Mouse (Mus musculus) liver, postnatal 0 days (tissue): Measurements from ENCODE around the gene Snx29. TPM values are rescaled to one million over a fixed set of nuclear protein-coding genes. Genes with fewer than 3 reads are reported as not detected.

Experiments
- ATAC-seq: fragments of 200-750 bp; cut with Nextera tagmentation; 2 replicates; pipeline ENCODE4 v1.8.0; 2017; ENCODE audit warnings: mild to moderate bottlenecking, moderate library complexity
- DNase-seq: peaks from one replicate; pipeline ENCODE4 v3.0.0-alpha.2; 2016
- H3K27ac ChIP-seq: fragments of 300-500 bp; sonication (generic); 2 replicates; pipeline ENCODE4 v1.5.1; 2014; ENCODE audit warnings: antibody characterized with exemption, moderate library complexity, mild to moderate bottlenecking, low read depth
- H3K27me3 ChIP-seq: fragments of 300-500 bp; sonication (generic); 2 replicates; pipeline ENCODE4 v1.6.1; 2014; ENCODE audit warnings: low read length, control low read depth, mixed read lengths; ENCODE audit not compliant: insufficient read depth
- H3K36me3 ChIP-seq: fragments of 300-500 bp; sonication (generic); replicated peaks from 2 replicates; pipeline ENCODE4 v1.6.1; 2014; ENCODE audit warnings: mild to moderate bottlenecking, control low read depth, low read length, moderate library complexity, mixed read lengths; ENCODE audit not compliant: insufficient read depth
- H3K4me1 ChIP-seq: fragments of 300-500 bp; sonication (generic); 2 replicates; pipeline ENCODE4 v1.6.1; 2014; ENCODE audit warnings: antibody characterized with exemption, mild to moderate bottlenecking, control low read depth; ENCODE audit not compliant: insufficient read depth
- H3K4me2 ChIP-seq: fragments of 300-500 bp; sonication (generic); 2 replicates; pipeline ENCODE4 v1.6.1; 2014; ENCODE audit warnings: low read depth, mild to moderate bottlenecking, low read length, moderate library complexity, mixed read lengths
- H3K4me3 ChIP-seq: fragments of 300-500 bp; sonication (generic); 2 replicates; pipeline ENCODE4 v1.5.1; 2014; ENCODE audit warnings: low read depth, low read length
- H3K9ac ChIP-seq: fragments of 300-500 bp; sonication (generic); replicated peaks from 2 replicates; pipeline ENCODE4 v1.6.1; 2014; ENCODE audit warnings: mild to moderate bottlenecking, moderate library complexity
- H3K9me3 ChIP-seq: fragments of 300-500 bp; sonication (generic); 2 replicates; pipeline ENCODE4 v1.6.1; 2016; ENCODE audit warnings: mild to moderate bottlenecking, control low read depth, low read length, mixed read lengths
- CTCF ChIP-seq: sonication (generic); IDR thresholded peaks from 2 replicates; pipeline ENCODE4 v1.5.1; 2016; ENCODE audit warnings: antibody characterized with exemption, low read depth
- EP300 ChIP-seq: IDR thresholded peaks from 2 replicates; pipeline ENCODE4 v1.6.1; 2016; ENCODE audit warnings: antibody characterized with exemption, low read depth, mild to moderate bottlenecking
- WGBS: fragments of 180-500 bp; shearing (Covaris S2); extraction: QIAGEN DNeasy Blood & Tissue Kit; methylation state at CpG from one replicate; pipeline ENCODE4 v1.1.7; 2014; ENCODE audit not compliant: insufficient replicate concordance; 5-methylcytosine and 5-hydroxymethylcytosine counted together
- polyA plus RNA-seq: library from polyadenylated mRNA; unstranded; fragments of >200 nt; fragmentation: Nextera tagmentation; extraction: Ambion mirVana; gene quantifications from 2 replicates; pipeline ENCODE4 v1.2.1, GENCODE M21; 2015

Snx29 gene
- polyA plus RNA-seq, 1 experiment from 2014 or later: 2.3 TPM

DNA sequence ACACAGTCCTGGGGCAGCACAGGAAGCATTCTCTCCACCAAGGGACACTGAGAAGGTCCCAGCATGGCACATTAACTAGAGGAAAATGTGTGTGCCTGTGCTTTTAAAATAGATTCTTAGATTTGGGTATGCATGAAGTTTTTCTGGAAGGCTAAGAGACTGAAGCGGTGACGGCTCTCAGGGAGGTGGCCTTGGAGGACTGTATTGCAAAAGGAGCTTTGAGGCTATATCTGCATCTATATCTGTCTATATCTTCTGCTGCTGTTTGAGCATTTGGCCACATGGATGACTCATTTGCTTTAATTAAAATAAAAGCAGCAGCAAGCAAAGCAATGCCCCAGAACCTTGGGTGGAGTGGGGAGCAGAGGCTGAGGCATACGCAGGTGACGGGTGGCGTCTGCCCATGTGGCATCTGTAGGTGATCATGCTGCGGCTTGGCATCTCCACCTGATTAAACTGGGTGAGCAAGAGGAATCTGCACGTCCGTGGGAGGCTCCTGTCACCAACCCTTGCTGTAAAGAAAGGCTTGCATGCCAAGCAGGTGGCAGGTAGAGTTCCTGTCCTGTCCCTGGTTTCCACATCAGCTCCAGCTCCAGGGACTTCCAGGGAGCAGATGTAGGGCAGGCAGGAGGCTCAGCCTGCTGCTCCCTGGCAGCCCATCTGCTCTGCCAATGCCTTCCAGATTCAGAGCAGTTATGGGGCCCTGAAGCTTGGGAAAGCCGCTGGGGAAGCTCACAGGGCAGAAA is 456.2 kb downstream of the Snx29 start:
- Histone ChIP-seq H3K27ac (no peak overlapping the region), H3K27me3 (no peaks in the 10 kb centered on the region), H3K9ac (no peak overlapping the region), H3K9me3 (no peaks in the 10 kb centered on the region), H3K4me3 (no peak overlapping the region), H3K36me3 (no peaks in the 10 kb centered on the region), H3K4me1 (peaks cover 2% of the 10 kb centered on the region; the same call in 1 of the 2 replicates), H3K4me2 (no peak overlapping the region)
- TF ChIP-seq EP300 (no peak), CTCF (no peak)
- ATAC-seq (no peak), DNase-seq (no peak)
- WGBS: 73% methylated on average over 9 of the region's 9 CpGs

DNA sequence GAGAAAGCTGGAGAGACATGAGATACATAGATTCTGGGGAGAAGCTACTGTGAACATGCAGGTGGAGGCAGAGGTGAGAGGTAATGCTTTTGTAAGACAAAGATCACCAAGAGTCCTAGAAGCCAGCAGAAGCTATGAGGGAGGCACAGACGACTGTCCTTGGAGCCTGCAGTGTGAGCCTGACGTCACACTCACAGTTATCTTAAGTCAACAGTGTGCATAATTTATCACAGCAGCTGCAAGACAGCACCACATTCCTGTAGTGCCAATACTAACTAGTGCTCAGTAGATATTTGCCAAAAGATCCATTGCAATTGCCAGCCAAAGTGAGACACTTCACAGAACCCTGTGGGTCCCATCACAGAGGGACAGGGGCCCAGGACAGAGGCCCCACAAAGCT is 459.4 kb downstream of the Snx29 start:
- WGBS: 21% methylated on average over 2 of the region's 2 CpGs
- no peak for TF ChIP-seq CTCF
- TF ChIP-seq EP300: no peak
- no peak overlapping the region for H3K9ac ChIP-seq
- DNase-seq (no peak), ATAC-seq (no peak)
- no peaks in the 10 kb centered on the region for H3K36me3 ChIP-seq
- H3K4me1 ChIP-seq: no peaks in the 10 kb centered on the region
- no peaks in the 10 kb centered on the region for H3K9me3 ChIP-seq
- H3K27ac ChIP-seq: no peak overlapping the region
- no peak overlapping the region for H3K4me3 ChIP-seq
- H3K4me2 ChIP-seq: no peak overlapping the region
- no peaks in the 10 kb centered on the region for H3K27me3 ChIP-seq

DNA sequence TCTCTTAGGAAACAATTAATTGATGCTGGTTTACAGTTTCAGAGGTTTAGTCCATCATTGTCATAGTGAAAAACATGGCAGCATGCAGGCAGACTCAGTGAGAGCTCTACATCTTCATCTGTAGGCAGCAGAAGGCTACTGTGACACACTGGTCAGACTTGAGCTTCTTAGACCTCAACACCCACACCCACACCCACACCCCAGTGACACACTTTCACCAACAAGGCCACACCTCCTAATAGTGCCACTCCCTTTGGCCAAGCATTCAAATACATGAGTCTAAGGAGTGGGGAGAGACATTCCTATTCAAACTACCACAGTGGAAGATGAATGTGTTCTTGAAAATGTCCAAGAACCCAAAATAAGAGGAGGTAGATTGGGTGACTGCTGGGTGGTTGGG is 460.6 kb downstream of the Snx29 start:
- Histone ChIP-seq H3K27ac (no peak overlapping the region), H3K9me3 (no peaks in the 10 kb centered on the region), H3K4me1 (no peaks in the 10 kb centered on the region), H3K27me3 (no peaks in the 10 kb centered on the region), H3K4me3 (no peak overlapping the region), H3K36me3 (no peaks in the 10 kb centered on the region), H3K9ac (no peak overlapping the region), H3K4me2 (no peak overlapping the region)
- ATAC-seq (no peak), DNase-seq (no peak)
- TF ChIP-seq EP300 (no peak), CTCF (no peak)

DNA sequence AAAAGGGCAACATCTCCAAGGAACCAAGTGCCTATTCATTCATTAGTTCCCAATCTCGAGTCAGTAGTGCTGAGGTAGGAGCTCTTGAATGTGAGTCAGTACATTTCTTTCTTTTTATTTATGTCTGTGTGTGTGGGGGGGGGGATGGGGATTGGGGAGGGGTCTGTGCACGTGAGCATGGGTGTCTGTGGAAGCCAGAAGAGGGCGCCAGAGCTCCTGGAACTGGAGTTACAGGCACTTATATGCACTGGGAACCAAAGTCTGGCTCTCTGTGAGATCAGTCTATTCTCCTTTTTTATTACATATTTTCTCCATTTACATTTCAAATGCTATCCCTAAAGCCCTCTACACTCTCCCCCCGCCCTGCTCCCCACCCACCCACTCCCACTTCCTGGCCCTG is 461.6 kb downstream of the Snx29 start:
- Histone ChIP-seq H3K27me3 (no peaks in the 10 kb centered on the region), H3K4me3 (no peak overlapping the region), H3K4me2 (no peak overlapping the region), H3K4me1 (no peaks in the 10 kb centered on the region), H3K27ac (no peak overlapping the region), H3K9ac (no peak overlapping the region), H3K36me3 (no peaks in the 10 kb centered on the region), H3K9me3 (no peaks in the 10 kb centered on the region)
- no peak for ATAC-seq
- 55% methylated on average over 4 of the region's 4 CpGs for WGBS
- DNase-seq: no peak
- TF ChIP-seq EP300 (no peak), CTCF (no peak)

DNA sequence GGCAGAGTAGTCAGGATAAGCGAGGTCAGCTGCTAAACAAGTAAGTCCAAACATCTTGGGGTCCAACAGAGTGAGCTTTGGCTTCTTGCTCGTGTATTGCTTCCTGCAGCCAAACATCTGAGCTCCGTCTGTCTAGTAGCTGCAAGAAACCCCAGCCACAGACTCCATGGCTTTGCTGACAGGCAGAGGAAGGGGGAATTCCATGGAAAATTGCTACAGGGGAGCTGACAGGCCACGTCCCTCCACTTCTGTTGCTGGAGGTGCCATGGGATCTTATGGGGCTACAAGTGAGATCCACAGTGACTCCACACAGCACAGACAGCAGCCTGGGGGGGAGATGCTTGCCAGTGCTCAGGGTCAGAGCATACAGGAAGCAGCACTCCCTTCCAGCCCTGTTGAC is 463.1 kb downstream of the Snx29 start:
- 57% methylated on average over 4 of the region's 4 CpGs for WGBS
- no peak overlapping the region for H3K4me2 ChIP-seq
- no peaks in the 10 kb centered on the region for H3K9me3 ChIP-seq
- ATAC-seq (no peak), DNase-seq (no peak)
- no peak overlapping the region for H3K27ac ChIP-seq
- H3K9ac ChIP-seq: no peak overlapping the region
- TF ChIP-seq CTCF: no peak
- no peak for TF ChIP-seq EP300
- no peaks in the 10 kb centered on the region for H3K36me3 ChIP-seq
- H3K4me3 ChIP-seq: no peak overlapping the region
- no peaks in the 10 kb centered on the region for H3K4me1 ChIP-seq
- no peaks in the 10 kb centered on the region for H3K27me3 ChIP-seq

DNA sequence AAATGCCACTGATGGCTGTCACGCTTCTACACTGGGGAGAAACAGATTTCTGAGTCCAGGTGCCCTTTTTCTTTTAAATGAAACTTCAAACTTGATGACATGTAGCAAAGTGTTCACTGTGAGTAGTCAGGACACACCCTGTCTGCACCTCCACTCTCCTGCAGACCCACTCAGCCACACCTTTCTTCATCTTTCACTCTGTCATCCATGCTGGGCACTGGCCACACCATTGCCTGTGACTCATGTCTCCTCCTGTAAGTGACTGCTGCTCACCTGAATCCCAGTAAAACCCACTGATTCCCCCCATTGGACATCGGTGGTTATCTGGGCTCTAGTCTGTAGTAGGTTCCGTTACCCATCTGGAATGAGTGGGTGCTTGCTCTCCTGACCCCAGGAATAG is 467.8 kb downstream of the Snx29 start:
- no peaks in the 10 kb centered on the region for H3K9me3 ChIP-seq
- WGBS: 86% methylated on average over 3 of the region's 3 CpGs
- no peak overlapping the region for H3K4me2 ChIP-seq
- H3K4me1 ChIP-seq: no peaks in the 10 kb centered on the region
- no peak for TF ChIP-seq CTCF
- TF ChIP-seq EP300: no peak
- DNase-seq (no peak), ATAC-seq (no peak)
- no peak overlapping the region for H3K4me3 ChIP-seq
- H3K27ac ChIP-seq: no peak overlapping the region
- H3K27me3 ChIP-seq: no peaks in the 10 kb centered on the region
- H3K9ac ChIP-seq: no peak overlapping the region
- H3K36me3 ChIP-seq: no peaks in the 10 kb centered on the region
